Mouse (Mus musculus) embryonic fibroblast, embryonic 13.5 days (primary cell): ENCODE measurements around the gene Ablim2. TPM values are rescaled to one million over a fixed set of nuclear protein-coding genes. Genes with fewer than 3 reads are reported as not detected.

Experiments used
- H3K27ac ChIP-seq: 2 replicates; pipeline ENCODE4 v1.5.1; 2012; ENCODE audit warnings: low read length, control low read depth, inconsistent platforms; ENCODE audit not compliant: insufficient read depth
- H3K4me1 ChIP-seq: 2 replicates; pipeline ENCODE4 v1.6.1; 2011; ENCODE audit warnings: low read length; ENCODE audit not compliant: control insufficient read depth, insufficient read depth
- H3K4me3 ChIP-seq: 2 replicates; pipeline ENCODE4 v1.5.1; 2011; ENCODE audit warnings: mild to moderate bottlenecking, control low read depth, low read length; ENCODE audit not compliant: insufficient read depth
- CTCF ChIP-seq: IDR thresholded peaks from 2 replicates; pipeline ENCODE4 v1.5.1; 2011; ENCODE audit warnings: mild to moderate bottlenecking, control low read depth, low read length, moderate library complexity, borderline replicate concordance; ENCODE audit not compliant: insufficient read depth
- POLR2A ChIP-seq: IDR thresholded peaks from 2 replicates; pipeline ENCODE4 v1.6.1; 2011; ENCODE audit warnings: low read depth, mild to moderate bottlenecking, control low read depth, low read length, moderate library complexity
- polyA plus RNA-seq: library from polyadenylated mRNA; stranded (reverse); fragments of >200 nt; gene quantifications from 2 replicates; pipeline ENCODE4 v1.2.4, GENCODE M21; 2011; ENCODE audit warnings: low read depth; ENCODE audit not compliant: missing spikeins, insufficient read length

Ablim2 gene
- polyA plus RNA-seq, 1 experiment: not detected

- TF ChIP-seq POLR2A (no peak), CTCF (no peak)
- no peak overlapping the region for H3K4me3 ChIP-seq
- H3K27ac ChIP-seq: no peak overlapping the region
- H3K4me1 ChIP-seq: no peaks in the 10 kb centered on the region
These were observed 70.2 kb downstream of the Ablim2 start for GRCm38 (mm10) chr5:35827856-35828255.

- no peak overlapping the region for H3K27ac ChIP-seq
- no peak overlapping the region for H3K4me3 ChIP-seq
- TF ChIP-seq POLR2A (no peak), CTCF (no peak)
- H3K4me1 ChIP-seq: no peaks in the 10 kb centered on the region
These were observed 72.4 kb downstream of the Ablim2 start for GRCm38 (mm10) chr5:35830101-35830500.

GRCm38 (mm10) chr5:35833881-35834280 is 76.2 kb downstream of the Ablim2 start:
- Histone ChIP-seq H3K27ac (no peak overlapping the region), H3K4me1 (no peaks in the 10 kb centered on the region), H3K4me3 (no peak overlapping the region)
- TF ChIP-seq CTCF: no peak
- no peak for TF ChIP-seq POLR2A

GRCm38 (mm10) chr5:35836992-35837391 is 79.3 kb downstream of the Ablim2 start:
- no peak overlapping the region for H3K4me3 ChIP-seq
- H3K27ac ChIP-seq: no peak overlapping the region
- TF ChIP-seq CTCF (no peak), POLR2A (no peak)
- no peaks in the 10 kb centered on the region for H3K4me1 ChIP-seq

GRCm38 (mm10) chr5:35839262-35839661 is 81.6 kb downstream of the Ablim2 start:
- TF ChIP-seq CTCF (no peak), POLR2A (no peak)
- H3K4me1 ChIP-seq: no peaks in the 10 kb centered on the region
- H3K4me3 ChIP-seq: no peak overlapping the region
- H3K27ac ChIP-seq: no peak overlapping the region

GRCm38 (mm10) chr5:35851485-35851884 is 93.8 kb downstream of the Ablim2 start:
- Histone ChIP-seq H3K27ac (no peak overlapping the region), H3K4me1 (no peaks in the 10 kb centered on the region), H3K4me3 (no peak overlapping the region)
- TF ChIP-seq CTCF (no peak), POLR2A (no peak)

- TF ChIP-seq POLR2A (no peak), CTCF (no peak)
- H3K27ac ChIP-seq: no peak overlapping the region
- no peaks in the 10 kb centered on the region for H3K4me1 ChIP-seq
- no peak overlapping the region for H3K4me3 ChIP-seq
These were observed 95.8 kb downstream of the Ablim2 start for GRCm38 (mm10) chr5:35853463-35853862.

GRCm38 (mm10) chr5:35856245-35856644 is 98.6 kb downstream of the Ablim2 start:
- Histone ChIP-seq H3K27ac (no peak overlapping the region), H3K4me1 (no peaks in the 10 kb centered on the region), H3K4me3 (no peak overlapping the region)
- no peak for TF ChIP-seq POLR2A
- no peak for TF ChIP-seq CTCF

GRCm38 (mm10) chr5:35858069-35858468 is 100.4 kb downstream of the Ablim2 start:
- H3K4me3 ChIP-seq: no peak overlapping the region
- no peaks in the 10 kb centered on the region for H3K4me1 ChIP-seq
- no peak for TF ChIP-seq POLR2A
- peak; percentile 91 for TF ChIP-seq CTCF
- H3K27ac ChIP-seq: no peak overlapping the region

GRCm38 (mm10) chr5:35861456-35861855 is 103.8 kb downstream of the Ablim2 start:
- TF ChIP-seq CTCF (no peak), POLR2A (no peak)

GRCm38 (mm10) chr5:35869973-35870372 is 112.3 kb downstream of the Ablim2 start:
- Histone ChIP-seq H3K4me1 (peaks cover 4% of the 10 kb centered on the region), H3K4me3 (no peak overlapping the region), H3K27ac (peak overlapping the region; percentile 26)
- no peak for TF ChIP-seq CTCF
- no peak for TF ChIP-seq POLR2A

More at GRCm38 (mm10) chr5:35861456-35861855, 103.8 kb downstream of the Ablim2 start:
- no peak overlapping the region for H3K4me3 ChIP-seq
- no peaks in the 10 kb centered on the region for H3K4me1 ChIP-seq
- H3K27ac ChIP-seq: no peak overlapping the region
